Mouse (Mus musculus): Measurements from ENCODE around the gene Myrip. TPM values are rescaled to one million over a fixed set of nuclear protein-coding genes. Genes with fewer than 3 reads are reported as not detected.

Myrip gene
- total RNA-seq, 2 experiments from 2014 or later = 0.26 to 0.39 TPM

DNA sequence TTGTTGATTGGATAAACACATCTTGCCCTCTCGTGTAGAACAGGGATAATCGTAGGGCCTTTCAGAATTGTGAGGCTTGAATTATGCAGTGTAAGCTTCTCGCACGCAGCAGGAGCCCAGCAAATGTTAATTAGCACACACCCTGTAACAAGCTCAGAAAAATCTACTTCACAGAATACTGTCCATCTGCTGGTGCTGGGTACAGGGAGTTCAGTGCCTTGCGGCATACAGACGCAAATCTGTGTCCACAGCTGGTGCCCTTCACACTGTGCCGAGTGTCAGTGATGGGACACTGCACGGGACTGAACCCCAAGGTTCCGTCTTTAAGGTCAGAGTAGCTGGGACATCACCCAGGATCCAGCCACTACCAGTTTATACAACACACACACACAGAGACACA is 143.3 kb downstream of the Myrip start:
- no peak for DNase-seq (ENCODE audit: low spot score in 2 of 2)

DNA sequence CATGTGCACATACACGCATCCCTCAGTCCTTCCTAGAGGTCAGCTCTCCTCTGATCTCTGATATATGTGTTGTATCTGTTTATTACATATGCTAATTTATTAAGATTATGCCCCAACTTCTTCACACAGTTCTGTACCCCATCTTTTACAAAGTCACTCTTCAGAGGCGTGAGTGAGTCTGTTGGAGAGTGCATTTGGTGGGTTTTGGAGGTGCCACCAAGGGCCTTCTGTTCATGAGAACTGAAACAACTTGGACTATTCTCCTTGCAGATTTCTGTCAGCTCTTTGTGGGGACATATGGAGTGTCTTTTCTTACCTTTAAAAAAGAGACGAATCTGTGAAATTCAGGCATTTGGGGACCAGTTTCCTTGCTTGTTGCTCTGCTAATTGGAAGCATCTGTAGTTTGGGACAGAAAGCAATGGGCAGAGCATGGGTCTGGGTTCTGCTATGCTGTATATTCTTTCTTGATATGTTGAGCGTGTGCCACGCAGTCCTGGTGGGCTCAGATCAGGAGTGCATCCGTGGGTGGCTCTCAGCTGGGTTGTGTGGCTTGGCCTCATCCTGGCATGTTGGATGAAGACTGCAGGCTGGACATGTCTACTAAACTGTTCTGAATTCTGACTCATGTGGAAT is 148.5 kb downstream of the Myrip start:
- DNase-seq (ENCODE audit: low spot score in 2 of 2) = no peak

DNA sequence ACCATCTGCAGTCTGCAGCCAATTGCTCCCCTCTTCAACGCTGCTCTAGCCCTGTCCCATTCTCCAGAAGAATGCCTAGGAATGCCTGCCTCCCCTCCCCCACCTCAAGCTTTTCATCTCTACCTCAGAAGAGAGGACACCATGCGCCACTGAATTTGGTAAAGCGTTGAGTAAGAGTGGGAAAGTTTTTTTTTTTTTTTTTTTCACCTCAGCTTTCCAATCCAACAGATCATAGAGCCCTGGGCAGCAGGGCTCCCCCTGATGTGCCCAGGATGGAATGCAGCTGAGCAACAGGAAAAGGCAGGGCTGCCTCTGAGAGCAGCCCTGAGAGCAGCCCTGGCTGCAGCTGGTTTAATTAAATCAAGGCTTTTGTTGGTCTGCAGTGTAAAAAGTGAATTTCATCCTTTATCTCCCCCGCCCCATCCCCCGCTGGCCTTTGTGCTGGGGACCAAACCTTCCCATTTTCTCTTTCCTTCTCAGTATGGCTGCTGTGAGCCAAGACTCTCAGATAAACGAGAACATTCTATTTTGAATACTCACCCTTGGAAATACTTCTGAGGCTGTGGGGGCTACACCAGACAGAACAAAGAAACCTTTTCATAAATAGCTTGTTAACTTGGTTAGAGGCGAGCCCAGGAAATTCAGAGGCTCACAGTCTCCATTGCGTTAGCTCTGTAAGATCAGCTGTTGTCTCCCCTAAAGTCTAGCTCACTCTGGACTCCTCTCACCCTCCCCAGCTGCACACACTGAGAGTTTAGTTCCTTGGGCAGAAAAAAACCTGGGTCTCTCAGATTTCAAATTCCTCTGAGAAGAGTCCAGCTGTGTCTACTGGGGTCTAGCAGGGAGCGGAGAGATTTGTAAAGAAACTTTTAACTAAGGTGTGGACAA is 154.7 kb downstream of the Myrip start:
- DNase-seq (ENCODE audit: low spot score in 2 of 2) = peak in 1 of 2 experiments; percentile 13

DNA sequence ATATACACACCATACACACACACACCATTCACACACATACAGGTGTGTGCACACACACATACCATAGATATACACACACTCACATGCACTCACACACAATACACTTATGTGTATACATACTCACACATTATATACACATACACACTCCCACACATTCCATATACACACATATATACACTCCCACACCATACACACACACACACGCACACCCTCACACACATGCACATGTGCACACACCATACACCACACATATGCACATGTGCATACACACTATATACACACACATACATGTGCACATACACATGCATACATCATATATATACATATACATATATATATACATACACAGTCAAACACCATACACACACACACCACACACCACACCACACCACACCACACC is 169.1 kb downstream of the Myrip start:
- DNase-seq (ENCODE audit: low spot score in 2 of 2) = no peak

DNA sequence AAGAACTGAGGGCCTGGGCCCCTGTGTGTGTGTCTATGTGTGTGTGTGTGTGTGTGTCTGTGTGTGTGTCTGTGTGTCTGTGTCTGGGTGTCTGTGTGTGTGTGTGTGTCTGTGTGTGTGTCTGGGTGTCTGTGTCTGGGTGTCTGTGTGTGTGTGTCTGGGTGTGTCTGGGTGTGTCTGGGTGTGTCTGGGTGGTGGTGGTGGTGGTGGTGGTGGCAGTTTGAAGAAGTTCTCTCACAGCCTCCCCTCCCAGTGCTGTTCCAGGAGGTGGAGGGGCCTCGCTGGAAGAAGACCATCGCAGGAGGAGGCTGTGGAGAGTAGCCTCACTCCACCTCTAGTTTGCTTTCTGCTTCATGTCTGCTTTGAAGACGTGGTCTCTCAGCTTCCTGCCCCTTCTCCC is 180.3 kb downstream of the Myrip start:
- no peak for DNase-seq (ENCODE audit: low spot score in 2 of 2)

DNA sequence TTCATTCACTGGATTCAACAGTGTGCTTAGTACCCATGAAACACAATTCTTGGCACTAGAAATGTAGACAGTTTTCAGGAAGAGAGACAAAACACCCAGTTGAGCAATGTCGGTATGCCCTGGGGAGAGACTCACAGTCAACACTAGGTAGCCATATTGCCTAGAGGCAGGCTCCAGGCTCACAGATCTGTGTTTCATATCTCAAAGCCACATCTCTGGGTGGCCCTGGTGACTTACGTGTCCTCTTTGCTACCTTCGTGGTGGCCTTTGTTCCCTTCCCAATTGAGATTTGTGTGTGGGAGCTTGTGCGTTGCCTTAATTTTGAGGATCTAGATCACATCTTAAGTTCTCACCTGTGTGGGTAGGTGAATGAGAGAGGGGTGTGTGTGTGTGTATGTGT is 181.1 kb downstream of the Myrip start:
- no peak for DNase-seq (ENCODE audit: low spot score in 2 of 2)

DNA sequence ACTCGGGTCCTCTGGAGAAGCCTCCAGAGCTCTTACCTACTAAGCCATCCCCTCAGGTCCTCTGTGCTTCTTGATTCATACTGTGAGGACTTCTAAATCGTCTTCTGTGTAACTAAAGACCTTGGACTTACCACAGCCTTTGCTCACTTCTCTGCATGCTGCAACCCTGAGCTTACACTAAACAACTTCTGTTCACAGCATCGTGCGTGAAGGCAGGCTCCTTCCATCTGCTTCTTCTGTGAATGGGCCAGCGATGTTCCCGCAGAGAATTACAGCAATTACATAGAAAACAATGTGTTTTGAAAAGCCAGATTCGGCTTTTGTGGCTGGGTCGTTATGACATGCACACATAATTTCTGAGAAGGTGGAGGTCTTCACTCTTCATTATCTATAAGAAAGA is 181.8 kb downstream of the Myrip start:
- no peak for DNase-seq (ENCODE audit: low spot score in 2 of 2)

DNA sequence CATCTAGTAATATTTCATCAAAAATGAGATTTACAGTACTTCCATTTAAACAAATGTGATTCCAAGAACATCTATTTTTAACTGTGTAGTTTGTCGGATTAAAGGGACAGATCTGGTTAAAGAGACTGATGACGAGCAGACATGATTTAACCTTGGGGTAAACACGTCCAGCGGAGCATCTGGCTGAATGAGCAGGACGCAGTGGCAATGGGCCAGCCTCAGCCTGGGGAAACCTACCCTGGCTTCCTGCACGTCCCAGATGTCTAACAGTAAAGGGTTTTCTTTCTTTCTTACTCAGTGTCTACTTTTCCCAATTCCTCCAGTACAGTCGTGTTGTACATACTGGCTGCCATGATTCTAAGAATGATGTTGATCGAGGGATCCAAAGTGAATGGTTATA is 185.8 kb downstream of the Myrip start:
- DNase-seq (ENCODE audit: low spot score in 2 of 2) = peak in 1 of 2 experiments; percentile 34

DNA sequence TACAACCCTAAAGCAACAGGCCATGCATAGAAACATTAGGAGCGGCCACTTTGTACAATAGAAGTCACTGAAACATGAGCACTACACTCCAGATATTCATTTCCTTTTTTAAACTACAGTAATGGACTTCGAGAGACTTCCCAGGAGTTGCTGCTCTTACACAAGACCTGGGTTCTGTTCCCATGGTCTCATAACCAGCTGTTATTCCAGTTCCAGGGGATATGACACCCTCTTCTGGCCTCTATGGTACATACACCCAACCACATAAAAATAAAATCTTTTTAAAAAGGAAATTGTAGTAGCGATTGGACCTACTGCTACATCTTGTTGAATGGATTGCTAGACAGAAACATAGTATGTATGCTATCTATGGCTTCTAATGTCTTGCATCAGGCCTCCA is 190.2 kb downstream of the Myrip start:
- no peak for DNase-seq (ENCODE audit: low spot score in 2 of 2)

DNA sequence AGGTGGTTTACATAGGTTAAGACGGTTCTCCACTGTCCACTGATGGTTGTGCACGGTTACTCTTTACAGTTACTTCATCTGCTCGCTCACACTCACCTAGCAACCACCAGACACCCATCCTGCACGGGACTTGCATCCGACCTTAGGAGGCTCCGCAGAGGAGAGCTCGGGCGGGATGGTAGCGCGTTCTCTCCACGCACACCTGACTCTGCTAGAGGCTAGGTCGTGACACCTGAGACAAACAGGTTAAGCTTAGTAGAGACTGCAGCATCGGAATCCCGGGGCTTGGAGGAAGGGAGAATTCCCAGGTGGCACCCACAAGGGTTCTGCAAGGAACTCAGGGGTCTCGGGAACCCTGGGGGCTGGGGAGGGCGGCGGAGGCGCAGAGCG is 190.7 kb downstream of the Myrip start, which contains the start of gene Eif1b:
TSS of gene Eif1b (plus strand) at position 223 of the 390 bp plus-strand sequence.
- DNase-seq (ENCODE audit: low spot score in 2 of 2) = no peak

DNA sequence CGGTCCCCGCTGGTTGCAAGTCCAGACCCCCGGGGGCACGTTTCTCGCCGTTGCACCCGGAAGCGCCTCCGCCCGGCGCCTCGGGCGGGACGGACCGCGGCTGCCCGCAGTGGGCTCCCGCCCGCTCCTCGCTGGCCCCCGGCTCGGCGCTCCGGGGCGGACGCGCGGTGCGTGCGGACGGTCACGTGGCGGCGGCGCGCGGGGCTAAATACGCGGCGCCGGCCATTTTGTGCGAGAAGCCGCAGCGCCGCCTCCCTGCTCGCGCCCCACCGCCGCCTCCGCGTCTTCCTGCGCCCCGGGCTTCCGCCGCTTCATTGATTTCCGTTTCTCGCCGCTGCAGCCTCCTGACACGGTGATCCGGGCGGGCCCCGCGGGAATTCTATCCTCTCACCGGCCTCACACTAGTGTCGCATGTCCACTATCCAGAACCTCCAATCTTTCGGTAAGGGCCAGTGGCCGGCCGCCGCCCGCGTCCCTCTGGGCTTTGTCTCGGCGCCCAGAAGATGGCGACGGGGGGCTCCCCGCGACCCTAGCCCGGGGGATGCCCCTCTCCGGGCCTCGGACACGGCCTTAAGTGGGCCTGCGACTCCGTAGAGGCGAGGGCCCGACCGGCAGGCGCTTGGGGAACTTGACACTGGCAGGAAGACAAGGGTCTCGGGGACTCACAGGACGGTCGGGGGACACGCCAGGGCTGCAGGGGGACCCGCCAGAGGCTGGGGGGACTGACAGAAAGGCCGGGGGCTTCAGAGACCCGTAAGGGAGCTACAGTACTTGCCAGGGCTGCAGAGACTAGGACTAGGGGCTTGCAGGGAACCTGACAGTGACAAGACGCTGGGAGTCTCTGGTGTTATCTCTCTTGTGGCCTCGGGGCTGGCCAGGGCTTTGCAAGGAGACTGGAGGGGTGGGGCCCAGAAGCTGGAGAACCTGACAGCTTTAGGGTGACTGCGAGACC is 191.4 kb downstream of the Myrip start:
- DNase-seq (ENCODE audit: low spot score in 2 of 2) = peak; percentile 69 to 80

DNA sequence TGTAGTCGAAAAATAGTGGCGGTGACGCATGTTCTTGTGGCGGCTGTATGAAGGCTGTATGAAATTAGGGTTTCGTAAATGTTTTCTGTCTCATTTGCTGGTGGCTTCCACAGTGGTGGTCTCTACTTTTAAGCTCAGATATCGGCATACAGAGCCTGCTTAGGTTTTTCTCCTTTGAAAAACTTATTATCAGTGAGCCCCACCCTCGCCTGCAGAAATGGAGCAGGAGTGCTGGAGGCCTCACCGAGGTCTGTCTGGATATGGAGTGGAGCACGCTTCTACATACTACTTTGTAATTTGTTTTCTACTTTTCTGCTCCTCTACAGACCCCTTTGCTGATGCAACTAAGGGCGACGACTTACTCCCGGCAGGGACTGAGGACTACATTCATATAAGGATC is 192.5 kb downstream of the Myrip start:
- no peak for DNase-seq (ENCODE audit: low spot score in 2 of 2)

DNA sequence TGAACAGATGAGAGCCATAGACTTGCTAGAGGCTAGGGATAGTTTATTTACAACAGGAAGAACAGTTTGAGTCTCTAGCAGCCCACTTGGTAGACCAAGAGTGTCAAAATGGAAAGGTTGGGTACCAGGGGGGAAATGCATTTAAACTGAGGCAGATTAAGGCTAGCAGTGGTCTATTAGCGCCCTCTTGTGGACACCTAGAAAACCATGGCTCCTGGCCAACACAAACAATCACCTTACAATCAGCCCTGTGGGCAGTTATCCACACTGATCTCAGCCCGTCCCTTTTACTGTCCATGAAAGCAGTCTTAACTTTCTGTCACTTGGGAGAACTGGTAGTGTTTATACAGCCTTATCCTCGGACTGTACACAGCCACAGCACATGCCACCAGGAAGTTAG is 195.4 kb downstream of the Myrip start:
- peak in 1 of 2 experiments; percentile 54 for DNase-seq (ENCODE audit: low spot score in 2 of 2)

DNA sequence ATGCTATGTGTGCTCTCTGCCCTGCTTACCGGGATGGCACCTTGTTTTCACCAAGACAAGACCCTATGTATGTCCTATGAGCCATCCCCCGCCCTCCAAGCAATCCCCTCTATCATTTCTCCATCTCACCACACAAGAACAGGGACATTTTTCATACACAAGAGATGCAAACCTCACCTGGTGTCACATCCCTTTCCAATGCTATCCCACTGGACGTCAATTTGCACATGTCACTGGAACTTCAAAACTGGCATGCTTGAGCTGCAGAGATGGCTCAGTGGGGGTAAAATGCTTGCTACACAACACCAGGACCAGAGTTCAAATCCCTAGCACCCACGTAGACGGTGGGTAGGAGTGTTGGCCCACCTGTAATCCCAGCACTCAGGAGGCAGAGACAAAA is 196.7 kb downstream of the Myrip start:
- no peak for DNase-seq (ENCODE audit: low spot score in 2 of 2)

DNA sequence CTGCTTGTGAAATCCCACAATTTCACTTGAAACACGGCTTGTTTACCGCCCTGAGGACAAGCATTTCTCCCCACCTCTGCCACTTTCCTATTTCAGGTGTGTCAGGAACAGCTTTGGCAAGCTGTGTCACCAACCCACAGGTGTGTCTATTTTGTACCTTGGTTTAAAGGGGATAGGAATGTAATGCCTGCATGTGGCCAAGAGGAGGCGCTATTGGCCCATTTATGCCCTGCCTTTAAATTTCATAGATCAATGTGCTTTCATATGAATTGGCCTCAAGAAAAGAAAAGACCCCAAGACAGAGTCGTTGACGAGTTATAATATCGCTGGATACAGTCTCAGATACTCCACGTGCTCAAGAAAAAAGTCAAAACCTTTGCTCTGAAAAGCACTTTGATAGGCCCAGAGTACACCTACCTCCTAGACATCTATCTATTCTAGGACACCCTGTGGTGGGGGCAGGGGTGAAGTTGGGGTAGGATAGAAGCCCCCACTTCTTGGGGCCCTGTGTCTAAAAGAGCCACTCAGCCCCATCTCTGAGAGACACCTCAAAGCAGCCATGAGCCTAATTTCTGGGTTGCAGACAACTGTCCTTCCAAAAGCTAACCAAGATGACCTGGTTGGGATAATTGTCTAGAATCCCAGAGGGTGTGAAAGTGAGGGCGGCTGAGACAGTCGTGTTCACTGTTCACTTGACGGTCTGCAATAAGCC is 200.0 kb downstream of the Myrip start:
- DNase-seq (ENCODE audit: low spot score in 2 of 2) = no peak

DNA sequence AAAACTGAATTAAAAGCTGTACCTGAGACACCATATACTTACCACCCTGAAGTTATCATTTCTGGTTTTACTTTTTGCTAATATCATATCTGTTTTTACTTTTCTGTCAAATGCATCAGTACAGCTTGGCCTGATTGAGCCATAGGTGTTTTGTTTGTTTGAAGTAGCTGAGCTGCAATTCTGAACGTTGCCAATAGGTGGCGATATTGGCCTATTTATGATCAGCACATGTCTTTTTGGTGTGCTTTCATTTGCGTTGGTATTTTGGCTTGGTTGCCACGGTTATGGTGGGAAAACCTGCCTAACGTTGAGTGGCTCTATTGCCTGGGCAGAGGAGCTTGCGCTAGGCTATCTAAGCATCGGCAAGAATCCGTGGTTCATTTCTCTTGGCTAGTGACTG is 200.7 kb downstream of the Myrip start:
- DNase-seq (ENCODE audit: low spot score in 2 of 2) = peak in 1 of 2 experiments; percentile 67

DNA sequence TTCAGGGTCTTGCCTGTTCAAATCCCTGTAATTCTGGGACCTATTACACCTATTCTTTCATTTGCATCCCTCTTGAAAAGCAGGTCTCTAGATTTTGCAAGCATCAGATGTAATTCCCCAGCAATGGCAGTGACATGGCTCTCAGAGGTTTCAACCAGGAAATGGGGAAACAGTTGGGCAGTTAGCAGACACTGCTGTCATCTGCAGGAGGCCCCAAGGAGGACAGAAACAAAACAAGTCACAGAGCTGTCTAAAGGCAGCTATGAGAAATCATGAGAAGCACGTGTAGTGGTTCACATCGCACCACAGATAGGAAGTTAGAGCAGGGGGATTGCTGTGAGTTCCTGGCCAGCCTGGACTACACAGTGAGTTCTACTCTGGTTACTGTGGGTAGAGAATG is 203.1 kb downstream of the Myrip start:
- no peak for DNase-seq (ENCODE audit: low spot score in 2 of 2)

DNA sequence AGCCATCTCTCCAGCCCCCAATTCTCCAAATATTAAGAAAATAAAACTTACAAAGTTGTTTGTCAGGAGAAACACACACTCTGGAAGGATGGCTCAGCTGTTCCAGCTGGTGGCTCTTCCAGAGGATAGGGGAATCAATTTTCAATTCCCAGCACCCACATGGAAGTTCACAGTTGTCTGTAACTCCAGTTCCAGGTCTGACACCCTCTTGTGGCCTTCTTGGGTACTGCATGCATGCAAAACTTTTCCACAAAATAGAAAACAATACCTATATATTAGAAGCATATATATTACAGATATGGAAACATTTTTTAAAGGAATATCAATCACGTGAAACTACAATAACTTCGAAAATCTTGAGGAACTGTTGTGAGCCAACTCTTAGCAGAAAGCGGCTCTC is 210.5 kb downstream of the Myrip start:
- no peak for DNase-seq (ENCODE audit: low spot score in 2 of 2)

DNA sequence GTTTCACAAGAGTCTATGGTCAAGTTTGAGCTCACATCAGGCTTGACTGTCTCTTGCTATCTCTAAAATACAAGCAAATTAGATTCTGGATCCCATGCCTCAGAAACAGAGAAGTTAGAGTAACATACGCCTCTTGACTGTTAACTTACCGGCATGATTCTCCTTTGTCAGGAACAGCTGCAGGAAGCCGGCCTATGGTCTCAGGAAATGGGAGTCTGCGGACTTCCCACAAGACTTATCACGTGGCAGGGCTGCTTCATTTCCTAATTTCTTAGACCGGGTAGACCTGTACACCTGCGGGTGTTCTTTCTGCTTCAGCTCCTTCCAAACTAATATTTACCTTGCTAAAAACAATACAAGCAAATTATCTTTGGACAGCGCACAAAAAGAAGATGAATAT is 215.4 kb downstream of the Myrip start:
- no peak for DNase-seq (ENCODE audit: low spot score in 2 of 2)

DNA sequence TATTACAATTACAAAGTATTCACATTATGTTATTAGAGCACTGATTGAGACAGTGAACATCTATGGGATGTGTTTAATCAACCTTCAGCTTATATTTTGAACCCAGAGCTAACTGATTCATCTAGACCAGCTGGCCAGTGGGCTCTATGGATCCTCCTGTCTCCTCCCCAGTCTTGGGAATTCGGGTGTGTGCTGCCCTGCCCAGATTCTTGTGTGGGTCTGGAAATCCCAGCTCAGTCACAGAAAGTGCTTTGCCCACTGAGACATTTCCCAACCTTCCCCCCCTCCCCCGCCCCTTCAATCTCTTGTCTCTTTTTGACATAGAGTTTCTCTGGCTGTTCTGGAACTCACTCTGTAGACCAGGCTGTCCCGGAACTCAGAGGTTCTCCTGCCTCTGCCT is 217.6 kb downstream of the Myrip start:
- DNase-seq (ENCODE audit: low spot score in 2 of 2) = no peak
